In genomic region chr17:51962529-51963110, GRCm38 (mm10) we compare ENCODE assay signal across 14 mouse cellular contexts.
DNase-seq lines count a peak whose midpoint lies in the region; ATAC-seq lines count a peak whose summit lies in the region.
"Had no signal": no experiment of that assay in that cellular context is flagged by ENCODE, and none has a peak within 500 bp of the region (broad histone marks: within the 10 kb centered on the region; RNA-seq: fewer than 3 reads in every experiment).

No protein-coding gene starts in this region.

- peak; percentile 42 for DNase-seq in adrenal gland, adult 2 months
- DNase-seq in adrenal gland, postnatal 25 days: no peak
- peak; percentile 31 for DNase-seq in adrenal gland, adult 8-10 months
- DNase-seq in adrenal gland, postnatal 36 days: peak; percentile 14 to 15
- DNase-seq in left cerebral cortex, adult 9 months (ENCODE audit: low spot score in 2 of 2): no peak
- no peak for DNase-seq in lung, postnatal 4 days
- DNase-seq: cerebellum, adult 18-20 months; cerebellum, postnatal 10 days; embryo, embryonic 11 days; gastrocnemius, postnatal 10 days; heart, postnatal 36 days had no signal

- peak; percentile 54 for ATAC-seq in megakaryocyte progenitor cell, adult 5-6 weeks (replicated peaks; ENCODE audit: poor library complexity)
- ATAC-seq: forebrain, embryonic 14.5 days; intestine, embryonic 16.5 days had no signal

Comparison
In these comparisons a context has a peak if more than half of its experiments do, and no peak if none do; other contexts are left out.
1. DNase-seq: peak in adrenal gland, adult 2 months (single experiment), adrenal gland, adult 8-10 months (single experiment) and adrenal gland, postnatal 36 days (2 of 2); none in adrenal gland, postnatal 25 days (single experiment), left cerebral cortex, adult 9 months (0 of 2) and lung, postnatal 4 days (0 of 2).